Mouse (Mus musculus): ENCODE measurements around the gene Smarcd2. TPM values are rescaled to one million over a fixed set of nuclear protein-coding genes. Genes with fewer than 3 reads are reported as not detected.

Gene Smarcd2
- polyA plus RNA-seq, 1 experiment from 2014 or later = 78.6 TPM

GRCm38 (mm10) chr11:106273311-106273684 lies 526 bp upstream of the Smarcd2 start:
- H3K27me3 ChIP-seq (ENCODE audit: control insufficient read depth, insufficient read depth, low read length) = no peaks in the 10 kb centered on the region
- 10% methylated on average over 16 of the region's 16 CpGs for whole genome bisulfite sequencing
- peak overlapping the region; percentile 84 for H3K27ac ChIP-seq (ENCODE audit: low read depth, low read length)
- peak overlapping the region; percentile 60 for H3K9ac ChIP-seq (ENCODE audit: low read depth, low read length)
- peaks cover 28% of the 10 kb centered on the region for H3K4me1 ChIP-seq (ENCODE audit: control insufficient read depth, insufficient read depth, low read length)
- peak overlapping the region; percentile 78 for H3K4me3 ChIP-seq (ENCODE audit: low read length)
- H3K36me3 ChIP-seq (ENCODE audit: control insufficient read depth, insufficient read depth, low read length) = no peaks in the 10 kb centered on the region; the same call in 1 of the 2 replicates
- no peaks in the 10 kb centered on the region for H3K9me3 ChIP-seq (ENCODE audit: control insufficient read depth, low read length)
- H3K4me2 ChIP-seq (replicated peaks; ENCODE audit: low read depth, low read length) = peak overlapping the region; percentile 68
- ATAC-seq (ENCODE audit: low FRiP score, low TSS enrichment) = peak; percentile 11; the same call in 1 of the 2 replicates

- 2% methylated on average over 41 of the region's 41 CpGs for whole genome bisulfite sequencing
- Histone ChIP-seq H3K4me1 (ENCODE audit: control insufficient read depth, insufficient read depth, low read length) (peaks cover 38% of the 10 kb centered on the region), H3K9me3 (ENCODE audit: control insufficient read depth, low read length) (no peaks in the 10 kb centered on the region), H3K4me3 (ENCODE audit: low read length) (peak overlapping the region; percentile 78), H3K27me3 (ENCODE audit: control insufficient read depth, insufficient read depth, low read length) (no peaks in the 10 kb centered on the region), H3K4me2 (replicated peaks; ENCODE audit: low read depth, low read length) (peak overlapping the region; percentile 76), H3K27ac (ENCODE audit: low read depth, low read length) (peak overlapping the region; percentile 91), H3K36me3 (ENCODE audit: control insufficient read depth, insufficient read depth, low read length) (peaks cover 9% of the 10 kb centered on the region), H3K9ac (ENCODE audit: low read depth, low read length) (peak overlapping the region; percentile 94)
- peak; percentile 37; the same call in 1 of the 2 replicates for ATAC-seq (ENCODE audit: low FRiP score, low TSS enrichment)
Measured at GRCm38 (mm10) chr11:106271794-106272643, 753 bp downstream of the Smarcd2 start.

GRCm38 (mm10) chr11:106271131-106271793 lies 1.5 kb downstream of the Smarcd2 start:
- peaks cover 17% of the 10 kb centered on the region for H3K36me3 ChIP-seq (ENCODE audit: control insufficient read depth, insufficient read depth, low read length)
- peak overlapping the region; percentile 94 for H3K9ac ChIP-seq (ENCODE audit: low read depth, low read length)
- peak overlapping the region; percentile 78 for H3K4me3 ChIP-seq (ENCODE audit: low read length)
- no peaks in the 10 kb centered on the region for H3K9me3 ChIP-seq (ENCODE audit: control insufficient read depth, low read length)
- peaks cover 38% of the 10 kb centered on the region for H3K4me1 ChIP-seq (ENCODE audit: control insufficient read depth, insufficient read depth, low read length)
- H3K27ac ChIP-seq (ENCODE audit: low read depth, low read length) = peak overlapping the region; percentile 91; the same call in 1 of the 2 replicates
- peak overlapping the region; percentile 76 for H3K4me2 ChIP-seq (replicated peaks; ENCODE audit: low read depth, low read length)
- H3K27me3 ChIP-seq (ENCODE audit: control insufficient read depth, insufficient read depth, low read length) = no peaks in the 10 kb centered on the region
- ATAC-seq (ENCODE audit: low FRiP score, low TSS enrichment) = no peak
- 22% methylated on average over 5 of the region's 5 CpGs for WGBS

- WGBS = 17% methylated on average over 3 of the region's 3 CpGs
- H3K36me3 ChIP-seq (ENCODE audit: control insufficient read depth, insufficient read depth, low read length) = peaks cover 39% of the 10 kb centered on the region
- peaks cover 35% of the 10 kb centered on the region for H3K4me1 ChIP-seq (ENCODE audit: control insufficient read depth, insufficient read depth, low read length)
- no peak for ATAC-seq (ENCODE audit: low FRiP score, low TSS enrichment)
- peak overlapping the region; percentile 9 for H3K4me2 ChIP-seq (replicated peaks; ENCODE audit: low read depth, low read length)
- H3K9me3 ChIP-seq (ENCODE audit: control insufficient read depth, low read length) = no peaks in the 10 kb centered on the region
- H3K4me3 ChIP-seq (ENCODE audit: low read length) = no peak overlapping the region; the same call in 1 of the 2 replicates
- peak overlapping the region; percentile 44; the same call in 1 of the 2 replicates for H3K27ac ChIP-seq (ENCODE audit: low read depth, low read length)
- no peaks in the 10 kb centered on the region for H3K27me3 ChIP-seq (ENCODE audit: control insufficient read depth, insufficient read depth, low read length)
- H3K9ac ChIP-seq (ENCODE audit: low read depth, low read length) = 0 out of 2 replicates have a peak overlapping the region, but pooled peaks have one; percentile 32
Measured at GRCm38 (mm10) chr11:106269060-106269431, 3.7 kb downstream of the Smarcd2 start.

- Histone ChIP-seq H3K9me3 (ENCODE audit: control insufficient read depth, low read length) (no peaks in the 10 kb centered on the region), H3K4me3 (ENCODE audit: low read length) (no peak overlapping the region; the same call in 1 of the 2 replicates), H3K4me2 (replicated peaks; ENCODE audit: low read depth, low read length) (peak overlapping the region; percentile 9), H3K27ac (ENCODE audit: low read depth, low read length) (peak overlapping the region; percentile 44; the same call in 1 of the 2 replicates), H3K36me3 (ENCODE audit: control insufficient read depth, insufficient read depth, low read length) (peaks cover 45% of the 10 kb centered on the region), H3K27me3 (ENCODE audit: control insufficient read depth, insufficient read depth, low read length) (no peaks in the 10 kb centered on the region), H3K9ac (ENCODE audit: low read depth, low read length) (peak overlapping the region; percentile 32; the same call in 1 of the 2 replicates), H3K4me1 (ENCODE audit: control insufficient read depth, insufficient read depth, low read length) (peaks cover 35% of the 10 kb centered on the region)
- ATAC-seq (ENCODE audit: low FRiP score, low TSS enrichment) = no peak
- 30% methylated on average over 8 of the region's 8 CpGs for WGBS
Measured at GRCm38 (mm10) chr11:106268326-106269059, 4.3 kb downstream of the Smarcd2 start.

- no peak overlapping the region for H3K4me3 ChIP-seq (ENCODE audit: low read length)
- H3K27me3 ChIP-seq (ENCODE audit: control insufficient read depth, insufficient read depth, low read length) = no peaks in the 10 kb centered on the region
- 48% methylated on average over 5 of the region's 5 CpGs for WGBS
- no peak for ATAC-seq (ENCODE audit: low FRiP score, low TSS enrichment)
- H3K27ac ChIP-seq (ENCODE audit: low read depth, low read length) = no peak overlapping the region
- no peaks in the 10 kb centered on the region for H3K9me3 ChIP-seq (ENCODE audit: control insufficient read depth, low read length)
- peak overlapping the region; percentile 9; the same call in 1 of the 2 replicates for H3K4me2 ChIP-seq (replicated peaks; ENCODE audit: low read depth, low read length)
- peaks cover 51% of the 10 kb centered on the region for H3K36me3 ChIP-seq (ENCODE audit: control insufficient read depth, insufficient read depth, low read length)
- peak overlapping the region; percentile 32; the same call in 1 of the 2 replicates for H3K9ac ChIP-seq (ENCODE audit: low read depth, low read length)
- H3K4me1 ChIP-seq (ENCODE audit: control insufficient read depth, insufficient read depth, low read length) = peaks cover 35% of the 10 kb centered on the region
Measured at GRCm38 (mm10) chr11:106267871-106268270, 4.9 kb downstream of the Smarcd2 start.

GRCm38 (mm10) chr11:106267311-106267852 lies 5.4 kb downstream of the Smarcd2 start:
- peaks cover 56% of the 10 kb centered on the region for H3K36me3 ChIP-seq (ENCODE audit: control insufficient read depth, insufficient read depth, low read length)
- no peaks in the 10 kb centered on the region for H3K27me3 ChIP-seq (ENCODE audit: control insufficient read depth, insufficient read depth, low read length)
- ATAC-seq (ENCODE audit: low FRiP score, low TSS enrichment) = no peak
- peaks cover 35% of the 10 kb centered on the region for H3K4me1 ChIP-seq (ENCODE audit: control insufficient read depth, insufficient read depth, low read length)
- H3K4me3 ChIP-seq (ENCODE audit: low read length) = no peak overlapping the region
- 66% methylated on average over 15 of the region's 15 CpGs for WGBS
- no peak overlapping the region for H3K9ac ChIP-seq (ENCODE audit: low read depth, low read length)
- H3K4me2 ChIP-seq (replicated peaks; ENCODE audit: low read depth, low read length) = no peak overlapping the region
- no peak overlapping the region for H3K27ac ChIP-seq (ENCODE audit: low read depth, low read length)
- no peaks in the 10 kb centered on the region for H3K9me3 ChIP-seq (ENCODE audit: control insufficient read depth, low read length)

- Histone ChIP-seq H3K4me3 (ENCODE audit: low read length) (no peak overlapping the region), H3K27me3 (ENCODE audit: control insufficient read depth, insufficient read depth, low read length) (no peaks in the 10 kb centered on the region), H3K27ac (ENCODE audit: low read depth, low read length) (no peak overlapping the region), H3K4me1 (ENCODE audit: control insufficient read depth, insufficient read depth, low read length) (peaks cover 33% of the 10 kb centered on the region), H3K9me3 (ENCODE audit: control insufficient read depth, low read length) (no peaks in the 10 kb centered on the region), H3K4me2 (replicated peaks; ENCODE audit: low read depth, low read length) (no peak overlapping the region), H3K36me3 (ENCODE audit: control insufficient read depth, insufficient read depth, low read length) (peaks cover 65% of the 10 kb centered on the region), H3K9ac (ENCODE audit: low read depth, low read length) (no peak overlapping the region)
- 95% methylated on average over 10 of the region's 10 CpGs for WGBS
- no peak for ATAC-seq (ENCODE audit: low FRiP score, low TSS enrichment)
Measured at GRCm38 (mm10) chr11:106266431-106266830, 6.3 kb downstream of the Smarcd2 start.

All from kidney, embryonic 14.5 days (tissue).